Mouse (Mus musculus) lung, postnatal 0 days (tissue): ENCODE measurements at regions not wholly inside any gene's neighbourhood (a gene's known extent, or its start where the extent isn't known, plus 50 kb on each side); places are given as distances from the start of the nearest gene placed in this dataset.

Source experiments
- ATAC-seq: fragments of 200-750 bp; cut with Nextera tagmentation; 2 replicates; pipeline ENCODE4 v1.8.0; 2017; ENCODE audit warnings: moderate library complexity
- DNase-seq: peaks from one replicate; pipeline ENCODE4 v3.0.0-alpha.2; 2016; ENCODE audit warnings: low spot score
- H3K27ac ChIP-seq: fragments of 300-500 bp; sonication (generic); 2 replicates; pipeline ENCODE4 v1.5.1; 2014; ENCODE audit warnings: antibody characterized with exemption, mild to moderate bottlenecking, low read length, mixed read lengths
- H3K27me3 ChIP-seq: fragments of 300-500 bp; sonication (generic); replicated peaks from 2 replicates; pipeline ENCODE4 v1.6.1; 2014; ENCODE audit warnings: low read length, mixed read lengths; ENCODE audit not compliant: insufficient read depth
- H3K36me3 ChIP-seq: fragments of 300-500 bp; sonication (generic); 2 replicates; pipeline ENCODE4 v1.6.1; 2014; ENCODE audit warnings: low read length, mixed read lengths; ENCODE audit not compliant: insufficient read depth
- H3K4me1 ChIP-seq: fragments of 300-500 bp; sonication (generic); 2 replicates; pipeline ENCODE4 v1.6.1; 2014; ENCODE audit warnings: antibody characterized with exemption, low read depth, low read length, mixed read lengths; ENCODE audit not compliant: insufficient read depth
- H3K4me2 ChIP-seq: fragments of 300-500 bp; sonication (generic); replicated peaks from 2 replicates; pipeline ENCODE4 v1.6.1; 2014; ENCODE audit warnings: low read depth, mild to moderate bottlenecking, low read length, moderate library complexity, mixed read lengths
- H3K4me3 ChIP-seq: fragments of 300-500 bp; sonication (generic); 2 replicates; pipeline ENCODE4 v1.5.1; 2014; ENCODE audit warnings: low read depth, low read length
- H3K9ac ChIP-seq: fragments of 300-500 bp; sonication (generic); replicated peaks from 2 replicates; pipeline ENCODE4 v1.6.1; 2014; ENCODE audit warnings: low read depth, mild to moderate bottlenecking
- H3K9me3 ChIP-seq: fragments of 300-500 bp; sonication (generic); 2 replicates; pipeline ENCODE4 v1.6.1; 2016; ENCODE audit warnings: low read length, mixed read lengths
- CTCF ChIP-seq: IDR thresholded peaks from 2 replicates; pipeline ENCODE4 v1.5.1; 2016; ENCODE audit warnings: antibody characterized with exemption, mild to moderate bottlenecking
- EP300 ChIP-seq: IDR thresholded peaks from 2 replicates; pipeline ENCODE4 v1.6.1; 2016; ENCODE audit warnings: antibody characterized with exemption, mild to moderate bottlenecking, control low read depth
- WGBS: fragments of 180-500 bp; shearing (Covaris S2); extraction: QIAGEN DNeasy Blood & Tissue Kit; methylation state at CpG from one replicate; pipeline ENCODE4 v1.1.7; 2014; 5-methylcytosine and 5-hydroxymethylcytosine counted together

- H3K9me3 ChIP-seq = no peaks in the 10 kb centered on the region
- no peaks in the 10 kb centered on the region for H3K27me3 ChIP-seq
- DNase-seq (no peak), ATAC-seq (no peak)
- H3K4me3 ChIP-seq = no peak overlapping the region
- TF ChIP-seq CTCF (no peak), EP300 (no peak)
- H3K4me2 ChIP-seq = no peak overlapping the region
- H3K9ac ChIP-seq = no peak overlapping the region
- no peaks in the 10 kb centered on the region for H3K36me3 ChIP-seq
- WGBS = 44% methylated on average over 3 of the region's 3 CpGs
- no peak overlapping the region for H3K27ac ChIP-seq
- H3K4me1 ChIP-seq = no peaks in the 10 kb centered on the region; the same call in 1 of the 2 replicates
Observed at GRCm38 (mm10) chr10:17295157-17295556, 427.9 kb upstream of the Cited2 start.

- Histone ChIP-seq H3K27me3 (no peaks in the 10 kb centered on the region), H3K27ac (no peak overlapping the region), H3K4me2 (no peak overlapping the region), H3K36me3 (no peaks in the 10 kb centered on the region), H3K9ac (no peak overlapping the region), H3K9me3 (no peaks in the 10 kb centered on the region), H3K4me3 (no peak overlapping the region), H3K4me1 (no peaks in the 10 kb centered on the region)
- WGBS = 24% methylated on average over 6 of the region's 6 CpGs
- ATAC-seq (no peak), DNase-seq (no peak)
- no peak for TF ChIP-seq CTCF
- no peak for TF ChIP-seq EP300
Observed at GRCm38 (mm10) chr10:17299600-17299999, 423.4 kb upstream of the Cited2 start.

GRCm38 (mm10) chr10:17326724-17327123, 396.3 kb upstream of the Cited2 start:
- Histone ChIP-seq H3K4me2 (no peak overlapping the region), H3K4me3 (no peak overlapping the region)
- no peak for DNase-seq

GRCm38 (mm10) chr10:17330904-17331606, 392.0 kb upstream of the Cited2 start:
- H3K9ac ChIP-seq = no peak overlapping the region
- DNase-seq (peak; percentile 24), ATAC-seq (peak; percentile 38)
- no peak overlapping the region for H3K27ac ChIP-seq
- TF ChIP-seq EP300 = no peak
- TF ChIP-seq CTCF = no peak
- 10% methylated on average over 6 of the region's 6 CpGs for WGBS
- no peak overlapping the region; the same call in 1 of the 2 replicates for H3K4me3 ChIP-seq
- no peaks in the 10 kb centered on the region for H3K27me3 ChIP-seq
- peak overlapping the region; percentile 39 for H3K4me2 ChIP-seq
- H3K9me3 ChIP-seq = no peaks in the 10 kb centered on the region
- H3K4me1 ChIP-seq = no peaks in the 10 kb centered on the region
- no peaks in the 10 kb centered on the region for H3K36me3 ChIP-seq

More at GRCm38 (mm10) chr10:17326724-17327123, 396.3 kb upstream of the Cited2 start:
- no peaks in the 10 kb centered on the region for H3K27me3 ChIP-seq
- 68% methylated on average over 3 of the region's 3 CpGs for WGBS
- no peak overlapping the region for H3K9ac ChIP-seq
- TF ChIP-seq EP300 (no peak), CTCF (no peak)
- no peak overlapping the region for H3K27ac ChIP-seq
- no peaks in the 10 kb centered on the region for H3K4me1 ChIP-seq
- ATAC-seq = no peak
- no peaks in the 10 kb centered on the region for H3K36me3 ChIP-seq
- no peaks in the 10 kb centered on the region for H3K9me3 ChIP-seq

- Histone ChIP-seq H3K4me1 (no peaks in the 10 kb centered on the region), H3K27ac (no peak overlapping the region), H3K36me3 (no peaks in the 10 kb centered on the region), H3K4me2 (peak overlapping the region; percentile 39), H3K27me3 (no peaks in the 10 kb centered on the region), H3K4me3 (peak overlapping the region; percentile 1; the same call in 1 of the 2 replicates), H3K9ac (no peak overlapping the region), H3K9me3 (no peaks in the 10 kb centered on the region)
- TF ChIP-seq EP300 = no peak
- no peak for TF ChIP-seq CTCF
- DNase-seq = peak; percentile 25
- 9% methylated on average over 7 of the region's 7 CpGs for WGBS
- ATAC-seq = no peak
Observed at GRCm38 (mm10) chr10:17331607-17332008, 391.4 kb upstream of the Cited2 start.

GRCm38 (mm10) chr10:17332025-17332767, 390.8 kb upstream of the Cited2 start:
- Histone ChIP-seq H3K4me3 (no peak overlapping the region), H3K27ac (no peak overlapping the region), H3K4me2 (no peak overlapping the region; the same call in 1 of the 2 replicates), H3K36me3 (no peaks in the 10 kb centered on the region), H3K9ac (no peak overlapping the region), H3K4me1 (no peaks in the 10 kb centered on the region), H3K27me3 (no peaks in the 10 kb centered on the region), H3K9me3 (no peaks in the 10 kb centered on the region)
- ATAC-seq (no peak), DNase-seq (no peak)
- TF ChIP-seq EP300 (no peak), CTCF (no peak)
- WGBS = 50% methylated on average over 6 of the region's 6 CpGs
